Mouse (Mus musculus): ENCODE data around the gene Psmd13. TPM values are rescaled to one million over a fixed set of nuclear protein-coding genes. Genes with fewer than 3 reads are reported as not detected.

Psmd13 gene
- total and polyA plus RNA-seq, 3 experiments: 165 to 215 TPM; not detected in 1

- Histone ChIP-seq H3K4me1 (ENCODE audit: control insufficient read depth in 1 of 2, insufficient read depth in 2 of 2, low read length in 2 of 2) (0 out of 4 replicates have a peak, but pooled peaks cover 0 to 5% of the 10 kb centered on the region in 2 experiments), H3K9ac (ENCODE audit: control insufficient read depth, low read depth, low read length, poor library complexity, severe bottlenecking) (no peak overlapping the region), H3K9me3 (replicated peaks; ENCODE audit: insufficient read depth, low read length) (no peaks in the 10 kb centered on the region), H3K36me3 (ENCODE audit: control insufficient read depth in 1 of 2, insufficient read depth in 2 of 2, low read length in 2 of 2) (peaks cover 0 to 4% of the 10 kb centered on the region in 2 experiments; a peak in 1 of 4 replicates), H3K27ac (ENCODE audit: control insufficient read depth, low read depth, low read length) (no peak overlapping the region), H3K27me3 (ENCODE audit: control insufficient read depth in 1 of 2, insufficient read depth in 2 of 2, low read length in 2 of 2) (no peaks in the 10 kb centered on the region), H3K79me2 (ENCODE audit: control insufficient read depth, insufficient read depth, low read length, poor library complexity) (no peaks in the 10 kb centered on the region; the same call in 1 of the 2 replicates), H3K4me3 (ENCODE audit: control insufficient read depth in 1 of 2, insufficient read depth in 1 of 2, low read depth in 2 of 2, low read length in 2 of 2) (no peak overlapping the region)
- DNase-seq (ENCODE audit: low read depth, low spot score): no peak
- TF ChIP-seq USF1 (IDR thresholded peaks at IDR 0.05; ENCODE audit: low read depth, low read length): no peak
- TF ChIP-seq RAD21 (IDR thresholded peaks at IDR 0.05; ENCODE audit: low read depth, low read length): no peak
- no peak for TF ChIP-seq EP300 (IDR thresholded peaks at IDR 0.05; ENCODE audit: low read depth in 1 of 2, low read length in 2 of 2)
- no peak for TF ChIP-seq TAL1 (IDR thresholded peaks at IDR 0.05; ENCODE audit: low read length)
- no peak for TF ChIP-seq ELF1 (IDR thresholded peaks at IDR 0.05; ENCODE audit: low read depth, low read length)
- no peak for TF ChIP-seq ZKSCAN1 (IDR thresholded peaks at IDR 0.05; ENCODE audit: low read depth, low read length)
- TF ChIP-seq BHLHE40 (IDR thresholded peaks at IDR 0.05; ENCODE audit: borderline replicate concordance, low read depth, low read length): no peak
- TF ChIP-seq ZMIZ1 (IDR thresholded peaks at IDR 0.05; ENCODE audit: low read depth, low read length): no peak
- TF ChIP-seq POLR2AphosphoS5 (IDR thresholded peaks at IDR 0.05; ENCODE audit: borderline replicate concordance, low read depth, low read length): no peak
- no peak for TF ChIP-seq GABPA (IDR thresholded peaks at IDR 0.05; ENCODE audit: low read depth, low read length)
- TF ChIP-seq GATA1 (IDR thresholded peaks at IDR 0.05; ENCODE audit: low read depth, low read length): no peak
- no peak for TF ChIP-seq MAX (IDR thresholded peaks at IDR 0.05; ENCODE audit: low read length)
Observed at GRCm38 (mm10) chr7:140874224-140874623, 7.5 kb upstream of the Psmd13 start.

GRCm38 (mm10) chr7:140877364-140877763, 4.4 kb upstream of the Psmd13 start:
- H3K36me3 ChIP-seq (ENCODE audit: control insufficient read depth in 1 of 2, insufficient read depth in 2 of 2, low read length in 2 of 2): peaks cover 0 to 11% of the 10 kb centered on the region in 2 experiments; a peak in 2 of 4 replicates
- H3K27ac ChIP-seq (ENCODE audit: control insufficient read depth, low read depth, low read length): no peak overlapping the region
- no peaks in the 10 kb centered on the region for H3K9me3 ChIP-seq (replicated peaks; ENCODE audit: insufficient read depth, low read length)
- TF ChIP-seq USF2 (IDR thresholded peaks at IDR 0.05; ENCODE audit: borderline replicate concordance in 1 of 2, insufficient read depth in 1 of 2, low read depth in 1 of 2, low read length in 2 of 2) (no peak), HCFC1 (IDR thresholded peaks at IDR 0.05; ENCODE audit: low read depth, low read length) (no peak), MYC (IDR thresholded peaks at IDR 0.05; ENCODE audit: low read depth, low read length) (no peak), USF1 (IDR thresholded peaks at IDR 0.05; ENCODE audit: low read depth, low read length) (no peak), GABPA (IDR thresholded peaks at IDR 0.05; ENCODE audit: low read depth, low read length) (no peak), BHLHE40 (IDR thresholded peaks at IDR 0.05; ENCODE audit: borderline replicate concordance, low read depth, low read length) (no peak), CHD2 (IDR thresholded peaks at IDR 0.05; ENCODE audit: low read length) (no peak), SMC3 (IDR thresholded peaks at IDR 0.05; ENCODE audit: low read depth, low read length) (no peak), JUND (IDR thresholded peaks at IDR 0.05; ENCODE audit: low read depth, low read length) (no peak), POLR2AphosphoS2 (IDR thresholded peaks at IDR 0.05; ENCODE audit: low read length) (no peak), MYB (IDR thresholded peaks at IDR 0.05; ENCODE audit: low read depth, low read length) (no peak), ZNF384 (IDR thresholded peaks at IDR 0.05; ENCODE audit: low read depth, low read length) (no peak), ETS1 (IDR thresholded peaks at IDR 0.05; ENCODE audit: low read depth, low read length) (no peak), TCF12 (IDR thresholded peaks at IDR 0.05; ENCODE audit: low read depth, low read length) (no peak), ZKSCAN1 (IDR thresholded peaks at IDR 0.05; ENCODE audit: low read depth, low read length) (no peak), ZC3H11A (IDR thresholded peaks at IDR 0.05; ENCODE audit: low read depth, low read length) (no peak), EP300 (IDR thresholded peaks at IDR 0.05; ENCODE audit: low read depth in 1 of 2, low read length in 2 of 2) (no peak), TBP (IDR thresholded peaks at IDR 0.05; ENCODE audit: low read depth, low read length) (no peak), RAD21 (IDR thresholded peaks at IDR 0.05; ENCODE audit: low read depth, low read length) (no peak), RCOR1 (IDR thresholded peaks at IDR 0.05; ENCODE audit: low read depth, low read length) (no peak)
- H3K9ac ChIP-seq (ENCODE audit: control insufficient read depth, low read depth, low read length, poor library complexity, severe bottlenecking): no peak overlapping the region
- peaks cover 4% of the 10 kb centered on the region for H3K79me2 ChIP-seq (ENCODE audit: control insufficient read depth, insufficient read depth, low read length, poor library complexity)
- peaks cover 0 to 10% of the 10 kb centered on the region in 2 experiments; a peak in 2 of 4 replicates for H3K4me1 ChIP-seq (ENCODE audit: control insufficient read depth in 1 of 2, insufficient read depth in 2 of 2, low read length in 2 of 2)
- DNase-seq (ENCODE audit: low read depth, low spot score): no peak
- H3K4me3 ChIP-seq (ENCODE audit: control insufficient read depth in 1 of 2, insufficient read depth in 1 of 2, low read depth in 2 of 2, low read length in 2 of 2): no peak overlapping the region
- H3K27me3 ChIP-seq (ENCODE audit: control insufficient read depth in 1 of 2, insufficient read depth in 2 of 2, low read length in 2 of 2): no peaks in the 10 kb centered on the region
